Mouse (Mus musculus): ENCODE measurements around the gene Sema6d.
A peak's percentile ranks its signal among the peaks of the same experiment; 100 is the strongest.
"Not testable (repeated sequence)": the region's sequence is repeated elsewhere in the genome, so short reads cannot be mapped to it uniquely, and the experiment has no call there.

Gene Sema6d

GRCm38 (mm10) chr2:124293601-124294000 lies 203.8 kb downstream of the Sema6d start:
- DNase-seq (ENCODE audit: low spot score in 2 of 2), result no peak

GRCm38 (mm10) chr2:124298351-124298750 lies 208.6 kb downstream of the Sema6d start:
- no peak for DNase-seq (ENCODE audit: low spot score in 2 of 2)

- DNase-seq (ENCODE audit: low spot score in 2 of 2), result no peak
Measured at GRCm38 (mm10) chr2:124298872-124299271, 209.1 kb downstream of the Sema6d start.

- no peak for DNase-seq (ENCODE audit: low spot score in 2 of 2)
Measured at GRCm38 (mm10) chr2:124308605-124309004, 218.8 kb downstream of the Sema6d start.

GRCm38 (mm10) chr2:124309361-124310128 lies 219.8 kb downstream of the Sema6d start:
- no peak for DNase-seq (ENCODE audit: low spot score in 2 of 2)

GRCm38 (mm10) chr2:124322528-124323215 lies 232.9 kb downstream of the Sema6d start:
- no peak for DNase-seq (ENCODE audit: low spot score in 2 of 2)

- no peak for DNase-seq (ENCODE audit: low spot score in 2 of 2)
Measured at GRCm38 (mm10) chr2:124324107-124324724, 234.4 kb downstream of the Sema6d start.

- DNase-seq (ENCODE audit: low spot score in 2 of 2), result no peak
Measured at GRCm38 (mm10) chr2:124329473-124330130, 239.8 kb downstream of the Sema6d start.

- peak in 1 of 2 experiments; percentile 13 for DNase-seq (ENCODE audit: low spot score in 2 of 2)
Measured at GRCm38 (mm10) chr2:124332890-124333289, 243.1 kb downstream of the Sema6d start.

GRCm38 (mm10) chr2:124334655-124335054 lies 244.9 kb downstream of the Sema6d start:
- not testable (repeated sequence) for DNase-seq (ENCODE audit: low spot score in 2 of 2)

GRCm38 (mm10) chr2:124338296-124338695 lies 248.5 kb downstream of the Sema6d start:
- DNase-seq (ENCODE audit: low spot score in 2 of 2), result peak in 1 of 2 experiments; percentile 30

GRCm38 (mm10) chr2:124354191-124354590 lies 264.4 kb downstream of the Sema6d start:
- no peak for DNase-seq (ENCODE audit: low spot score in 2 of 2)

- DNase-seq (ENCODE audit: low spot score in 2 of 2), result no peak
Measured at GRCm38 (mm10) chr2:124354716-124355115, 264.9 kb downstream of the Sema6d start.

- DNase-seq (ENCODE audit: low spot score in 2 of 2), result no peak
Measured at GRCm38 (mm10) chr2:124369291-124369690, 279.5 kb downstream of the Sema6d start.

- DNase-seq (ENCODE audit: low spot score in 2 of 2), result no peak
Measured at GRCm38 (mm10) chr2:124369991-124370390, 280.2 kb downstream of the Sema6d start.

GRCm38 (mm10) chr2:124371363-124371762 lies 281.6 kb downstream of the Sema6d start:
- DNase-seq (ENCODE audit: low spot score in 2 of 2), result no peak

GRCm38 (mm10) chr2:124385053-124385452 lies 295.3 kb downstream of the Sema6d start:
- no peak for DNase-seq (ENCODE audit: low spot score in 2 of 2)

- DNase-seq (ENCODE audit: low spot score in 2 of 2), result no peak
Measured at GRCm38 (mm10) chr2:124385722-124386121, 296.0 kb downstream of the Sema6d start.

- DNase-seq (ENCODE audit: low spot score in 2 of 2), result no peak
Measured at GRCm38 (mm10) chr2:124388269-124388668, 298.5 kb downstream of the Sema6d start.

- DNase-seq (ENCODE audit: low spot score in 2 of 2), result no peak
Measured at GRCm38 (mm10) chr2:124396733-124397132, 307.0 kb downstream of the Sema6d start.

- no peak for DNase-seq (ENCODE audit: low spot score in 2 of 2)
Measured at GRCm38 (mm10) chr2:124397304-124397703, 307.5 kb downstream of the Sema6d start.

- DNase-seq (ENCODE audit: low spot score in 2 of 2), result no peak
Measured at GRCm38 (mm10) chr2:124399611-124400010, 309.8 kb downstream of the Sema6d start.

Measured in left cerebral cortex, adult 9 months (tissue).